Mouse (Mus musculus) brain, embryonic 14.5 days (tissue): ENCODE results near the gene Larp4. TPM values are rescaled to one million over a fixed set of nuclear protein-coding genes. Genes with fewer than 3 reads are reported as not detected.
A peak's percentile ranks its signal among the peaks of the same experiment; 100 is the strongest.

Experiments used
- DNase-seq: peaks from one replicate; pipeline ENCODE4 v3.0.0-alpha.2; 2011; ENCODE audit warnings: low read depth
- CTCF ChIP-seq: fragments of 200-500 bp; IDR thresholded peaks from 2 replicates; pipeline ENCODE4 v1.5.1; 2012; ENCODE audit warnings: inconsistent platforms, mild to moderate bottlenecking, moderate library complexity, borderline replicate concordance; ENCODE audit not compliant: insufficient read depth, insufficient read length; ENCODE audit errors: extremely low read depth
- POLR2A ChIP-seq: fragments of 200-500 bp; IDR thresholded peaks from 2 replicates; pipeline ENCODE4 v1.6.1; 2012; ENCODE audit warnings: mild to moderate bottlenecking, inconsistent platforms, borderline replicate concordance; ENCODE audit not compliant: poor library complexity, insufficient read depth, insufficient read length, severe bottlenecking; ENCODE audit errors: extremely low read depth
- polyA plus RNA-seq: library from polyadenylated mRNA; depleted of rRNA; stranded (reverse); fragments of >200 nt; gene quantifications from 2 replicates; pipeline ENCODE4 v1.2.3, GENCODE M21; 2012

The Larp4 gene
- polyA plus RNA-seq, 1 experiment: 31.1 TPM

- peak; percentile 71 for DNase-seq
- TF ChIP-seq POLR2A (no peak), CTCF (peak; percentile 60; the same call in 1 of the 2 replicates)
Observed at GRCm38 (mm10) chr15:100022923-100023322, 53.1 kb downstream of the Larp4 start.

GRCm38 (mm10) chr15:100025076-100025834 lies 55.4 kb downstream of the Larp4 start:
- DNase-seq: no peak
- TF ChIP-seq CTCF (no peak), POLR2A (no peak)

GRCm38 (mm10) chr15:100028133-100028532 lies 58.3 kb downstream of the Larp4 start:
- TF ChIP-seq POLR2A: no peak
- no peak for TF ChIP-seq CTCF
- DNase-seq: no peak

- peak; percentile 35 for DNase-seq
- no peak for TF ChIP-seq CTCF
Observed at GRCm38 (mm10) chr15:100029497-100029896, 59.6 kb downstream of the Larp4 start.

- DNase-seq: peak; percentile 36
- no peak for TF ChIP-seq CTCF
- TF ChIP-seq POLR2A: no peak
Observed at GRCm38 (mm10) chr15:100029900-100030299, 60.0 kb downstream of the Larp4 start.

GRCm38 (mm10) chr15:100032546-100032945 lies 62.7 kb downstream of the Larp4 start:
- no peak for TF ChIP-seq CTCF
- no peak for TF ChIP-seq POLR2A
- DNase-seq: peak; percentile 72

- DNase-seq: peak; percentile 96
- TF ChIP-seq CTCF (peak; percentile 93), POLR2A (peak; percentile 95)
Observed at GRCm38 (mm10) chr15:100038470-100038971, 68.7 kb downstream of the Larp4 start, which contains the start of gene Dip2b. Gene Dip2b (plus strand): TSS chr15:100038664.

GRCm38 (mm10) chr15:100039001-100039701 lies 69.3 kb downstream of the Larp4 start:
- TF ChIP-seq CTCF (no peak), POLR2A (no peak)
- DNase-seq: peak; percentile 78

GRCm38 (mm10) chr15:100040541-100041266 lies 70.8 kb downstream of the Larp4 start:
- DNase-seq: peak; percentile 54
- TF ChIP-seq CTCF (no peak), POLR2A (no peak)

GRCm38 (mm10) chr15:100041267-100042047 lies 71.6 kb downstream of the Larp4 start:
- DNase-seq: peak; percentile 44
- no peak for TF ChIP-seq CTCF
- TF ChIP-seq POLR2A: no peak
